Mouse (Mus musculus) A20 (cell line): Measurements from ENCODE around the gene Ubxn6.
A peak's percentile ranks its signal among the peaks of the same experiment; 100 is the strongest.
"Not testable (repeated sequence)": the region's sequence is repeated elsewhere in the genome, so short reads cannot be mapped to it uniquely, and the experiment has no call there.

Experiments
- DNase-seq: peaks from one replicate; pipeline ENCODE4 v3.0.0-alpha.2; 2011; ENCODE audit warnings: low read depth, low spot score

Gene Ubxn6

GRCm38 (mm10) chr17:56074827-56075208, at the start of gene Ubxn6:
Ubxn6 (minus strand) TSS chr17:56075028.
- peak; percentile 97 for DNase-seq

- DNase-seq, result no peak
These were observed 49.0 kb upstream of the Ubxn6 start for GRCm38 (mm10) chr17:56123681-56124340.

GRCm38 (mm10) chr17:56123161-56123560, 48.3 kb upstream of the Ubxn6 start:
- no peak for DNase-seq

GRCm38 (mm10) chr17:56121826-56122225, 47.0 kb upstream of the Ubxn6 start, which contains the start of gene Lrg1:
Lrg1 (minus strand) TSS chr17:56122001.
- no peak for DNase-seq

GRCm38 (mm10) chr17:56119981-56120880, 45.4 kb upstream of the Ubxn6 start:
- DNase-seq, result no peak

GRCm38 (mm10) chr17:56119431-56119830, 44.6 kb upstream of the Ubxn6 start:
- no peak for DNase-seq

- DNase-seq, result peak; percentile 44
These were observed 42.5 kb upstream of the Ubxn6 start, which contains the start of gene Plin5 for GRCm38 (mm10) chr17:56117251-56117710. Plin5 (minus strand) TSS chr17:56117596.

GRCm38 (mm10) chr17:56116193-56116592, 41.4 kb upstream of the Ubxn6 start:
- DNase-seq, result no peak

- DNase-seq, result no peak
These were observed 37.9 kb upstream of the Ubxn6 start for GRCm38 (mm10) chr17:56112743-56113142.

- peak; percentile 73 for DNase-seq
These were observed 37.0 kb upstream of the Ubxn6 start for GRCm38 (mm10) chr17:56111864-56112263.

- DNase-seq, result no peak
These were observed 36.2 kb upstream of the Ubxn6 start for GRCm38 (mm10) chr17:56111021-56111420.

GRCm38 (mm10) chr17:56110571-56110970, 35.7 kb upstream of the Ubxn6 start:
- DNase-seq, result no peak

GRCm38 (mm10) chr17:56109219-56110051, 34.6 kb upstream of the Ubxn6 start, which contains the start of gene Plin4:
Plin4 (minus strand) TSS chr17:56109803.
- DNase-seq, result no peak

GRCm38 (mm10) chr17:56108334-56109044, 33.7 kb upstream of the Ubxn6 start:
- DNase-seq, result no peak

GRCm38 (mm10) chr17:56107736-56108135, 32.9 kb upstream of the Ubxn6 start:
- DNase-seq, result no peak

- DNase-seq, result no peak
These were observed 32.2 kb upstream of the Ubxn6 start for GRCm38 (mm10) chr17:56106981-56107380.

GRCm38 (mm10) chr17:56106436-56106835, 31.6 kb upstream of the Ubxn6 start:
- DNase-seq, result not testable (repeated sequence)

- DNase-seq, result not testable (repeated sequence)
These were observed 30.0 kb upstream of the Ubxn6 start for GRCm38 (mm10) chr17:56104821-56105220.

- no peak for DNase-seq
These were observed 28.8 kb upstream of the Ubxn6 start for GRCm38 (mm10) chr17:56103465-56104285.

- no peak for DNase-seq
These were observed 28.1 kb upstream of the Ubxn6 start for GRCm38 (mm10) chr17:56102927-56103326.
